Mouse (Mus musculus) forebrain, embryonic 12.5 days (tissue): ENCODE measurements around the gene Fxyd7. TPM values are rescaled to one million over a fixed set of nuclear protein-coding genes. Genes with fewer than 3 reads are reported as not detected.

ENCODE experiments used
- ATAC-seq: fragments of 200-750 bp; cut with Nextera tagmentation; 2 replicates; pipeline ENCODE4 v1.8.0; 2017; ENCODE audit warnings: moderate TSS enrichment; ENCODE audit not compliant: low FRiP score
- H3K27ac ChIP-seq: fragments of 300-500 bp; sonication (generic); 2 replicates; pipeline ENCODE4 v1.5.1; 2016; ENCODE audit warnings: mild to moderate bottlenecking
- H3K27me3 ChIP-seq: fragments of 300-500 bp; sonication (generic); 2 replicates; pipeline ENCODE4 v1.6.1; 2016; ENCODE audit warnings: mild to moderate bottlenecking
- H3K36me3 ChIP-seq: fragments of 300-500 bp; sonication (generic); replicated peaks from 2 replicates; pipeline ENCODE4 v1.6.1; 2016; ENCODE audit warnings: mild to moderate bottlenecking
- H3K4me1 ChIP-seq: fragments of 300-500 bp; sonication (generic); 2 replicates; pipeline ENCODE4 v1.6.1; 2016
- H3K4me2 ChIP-seq: fragments of 300-500 bp; sonication (generic); 2 replicates; pipeline ENCODE4 v1.6.1; 2016; ENCODE audit warnings: mild to moderate bottlenecking, moderate library complexity
- H3K4me3 ChIP-seq: fragments of 300-500 bp; sonication (generic); replicated peaks from 2 replicates; pipeline ENCODE4 v1.5.1; 2016; ENCODE audit warnings: mild to moderate bottlenecking
- H3K9ac ChIP-seq: fragments of 300-500 bp; sonication (generic); 2 replicates; pipeline ENCODE4 v1.6.1; 2016; ENCODE audit warnings: mild to moderate bottlenecking
- H3K9me3 ChIP-seq: fragments of 300-500 bp; sonication (generic); 2 replicates; pipeline ENCODE4 v1.6.1; 2016
- WGBS: fragments of 180-500 bp; shearing (Covaris S2); methylation state at CpG from one replicate; pipeline ENCODE4 v1.1.7; 2016; 5-methylcytosine and 5-hydroxymethylcytosine counted together
- polyA plus RNA-seq: library from polyadenylated mRNA; unstranded; fragments of >200 nt; fragmentation: Nextera tagmentation; extraction: Ambion mirVana; gene quantifications from 2 replicates; pipeline ENCODE4 v1.2.1, GENCODE M21; 2016

Gene Fxyd7
- polyA plus RNA-seq, 1 experiment from 2014 or later = 14.3 TPM

DNA sequence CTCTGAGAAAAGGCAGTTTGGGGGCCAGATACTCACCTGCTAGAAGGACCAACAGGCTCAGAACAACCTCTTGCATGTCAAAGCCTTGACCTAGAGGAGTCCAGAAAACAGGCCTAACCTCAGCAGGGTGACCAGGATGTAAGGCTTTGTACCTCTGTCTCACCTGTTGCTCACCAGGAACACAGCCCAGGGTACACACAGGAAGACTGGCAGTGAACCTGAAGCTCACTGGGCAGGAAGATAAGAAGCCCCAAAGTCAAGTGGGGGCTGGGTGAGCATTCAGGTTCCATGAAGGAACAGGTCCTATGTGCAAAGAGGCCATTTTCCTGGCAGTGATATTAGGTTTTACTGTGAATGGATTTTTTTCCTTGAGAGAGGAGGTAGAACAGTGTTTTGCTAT is 22.3 kb upstream of the Fxyd7 start:
- no peak for ATAC-seq
- H3K36me3 ChIP-seq = no peaks in the 10 kb centered on the region
- H3K27ac ChIP-seq = no peak overlapping the region
- no peaks in the 10 kb centered on the region for H3K9me3 ChIP-seq
- H3K4me2 ChIP-seq = no peak overlapping the region
- H3K4me1 ChIP-seq = no peaks in the 10 kb centered on the region; the same call in 1 of the 2 replicates
- H3K9ac ChIP-seq = no peak overlapping the region
- H3K4me3 ChIP-seq = no peak overlapping the region
- H3K27me3 ChIP-seq = no peaks in the 10 kb centered on the region

DNA sequence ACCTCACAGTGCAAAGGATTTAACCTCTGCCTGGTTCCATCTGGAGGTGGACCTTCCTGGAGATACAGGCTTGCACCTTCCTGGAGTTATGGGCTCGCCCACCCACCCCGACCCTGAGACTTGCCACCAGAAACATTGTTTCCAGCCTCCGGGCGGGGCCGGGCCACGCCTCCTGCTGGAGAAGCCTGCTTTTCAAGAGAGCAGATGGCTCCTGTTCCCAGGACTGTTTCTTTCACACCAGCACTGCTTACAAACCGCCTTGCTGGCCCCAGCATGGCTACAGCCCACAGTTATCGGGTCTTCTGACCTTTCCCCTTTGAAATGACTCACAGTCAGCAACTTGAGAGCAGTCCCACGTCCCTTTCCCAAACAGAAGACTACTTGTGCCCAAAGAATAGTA is 21.1 kb upstream of the Fxyd7 start:
- no peaks in the 10 kb centered on the region for H3K27me3 ChIP-seq
- H3K9ac ChIP-seq = no peak overlapping the region
- no peaks in the 10 kb centered on the region; the same call in 1 of the 2 replicates for H3K4me1 ChIP-seq
- no peak overlapping the region for H3K4me2 ChIP-seq
- no peaks in the 10 kb centered on the region for H3K9me3 ChIP-seq
- ATAC-seq = no peak
- no peak overlapping the region for H3K27ac ChIP-seq
- H3K4me3 ChIP-seq = no peak overlapping the region
- WGBS = 67% methylated on average over 9 of the region's 9 CpGs
- H3K36me3 ChIP-seq = no peaks in the 10 kb centered on the region

DNA sequence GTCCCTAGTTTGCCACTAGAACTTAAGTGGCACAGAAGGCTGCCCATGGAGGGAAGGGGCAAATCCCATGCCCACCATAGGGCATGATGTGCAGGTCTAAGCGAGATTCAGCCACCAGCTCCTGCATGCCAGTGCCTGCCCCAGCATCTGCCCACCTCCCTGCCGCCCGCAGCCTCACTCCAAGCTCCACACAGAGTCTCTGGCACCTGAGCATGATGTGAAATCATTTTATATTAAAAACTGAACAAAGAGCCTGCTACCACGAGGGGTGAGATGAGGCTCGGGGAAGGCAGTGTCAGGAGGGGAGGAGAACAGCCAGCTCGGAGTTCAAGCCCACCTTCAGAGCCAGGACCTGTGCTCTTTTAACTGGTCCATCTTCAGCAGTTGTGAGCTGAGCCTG is 19.1 kb upstream of the Fxyd7 start:
- Histone ChIP-seq H3K4me2 (no peak overlapping the region), H3K27ac (no peak overlapping the region), H3K9me3 (no peaks in the 10 kb centered on the region), H3K27me3 (no peaks in the 10 kb centered on the region; the same call in 1 of the 2 replicates), H3K9ac (no peak overlapping the region), H3K36me3 (no peaks in the 10 kb centered on the region), H3K4me3 (no peak overlapping the region), H3K4me1 (no peaks in the 10 kb centered on the region; the same call in 1 of the 2 replicates)
- 77% methylated on average over 6 of the region's 6 CpGs for WGBS
- ATAC-seq = no peak

DNA sequence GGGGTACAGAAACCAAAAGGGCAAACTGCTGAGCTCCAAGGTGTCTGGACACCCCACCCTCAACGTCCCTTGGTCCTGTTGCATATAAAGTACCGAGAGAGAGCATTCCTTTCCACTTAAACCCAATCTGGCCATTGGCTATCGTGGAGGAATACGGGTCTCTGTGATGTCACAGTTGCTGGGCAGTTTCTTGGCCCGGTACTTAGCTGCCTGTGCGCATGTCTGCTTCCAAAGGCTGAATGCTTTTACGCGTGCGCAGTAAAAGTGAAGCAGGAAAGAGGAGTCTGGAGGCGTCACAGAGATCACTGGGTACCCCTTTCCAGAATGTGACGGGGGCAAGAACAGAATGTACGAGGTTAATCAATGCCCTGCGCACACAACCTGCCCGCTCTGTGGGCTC is 18.2 kb upstream of the Fxyd7 start:
- no peak overlapping the region for H3K9ac ChIP-seq
- H3K36me3 ChIP-seq = no peaks in the 10 kb centered on the region
- no peak for ATAC-seq
- H3K27ac ChIP-seq = no peak overlapping the region
- H3K27me3 ChIP-seq = no peaks in the 10 kb centered on the region; the same call in 1 of the 2 replicates
- no peaks in the 10 kb centered on the region; the same call in 1 of the 2 replicates for H3K4me1 ChIP-seq
- no peak overlapping the region for H3K4me3 ChIP-seq
- no peak overlapping the region for H3K4me2 ChIP-seq
- H3K9me3 ChIP-seq = no peaks in the 10 kb centered on the region
- 90% methylated on average over 14 of the region's 14 CpGs for WGBS

DNA sequence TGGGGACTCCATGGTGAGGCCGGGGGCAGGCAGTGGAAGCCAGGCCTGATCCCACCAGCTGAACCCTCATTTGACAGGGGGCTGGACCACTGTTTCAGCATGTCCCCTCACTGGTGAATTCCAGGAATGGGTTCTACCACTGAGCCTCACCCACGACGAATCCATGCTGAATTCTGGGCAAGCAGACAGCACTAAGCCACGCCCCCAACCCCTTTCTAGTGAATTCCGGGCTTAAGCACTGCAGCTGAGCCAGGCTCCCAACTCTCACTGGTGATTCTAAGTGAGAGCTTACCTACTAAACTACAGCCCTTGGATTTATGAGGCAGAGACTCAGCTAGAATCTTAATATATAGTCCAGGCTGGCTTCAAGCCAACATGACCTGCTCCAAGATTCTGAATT is 16.6 kb upstream of the Fxyd7 start:
- Histone ChIP-seq H3K9me3 (no peaks in the 10 kb centered on the region), H3K9ac (no peak overlapping the region), H3K4me3 (no peak overlapping the region), H3K36me3 (no peaks in the 10 kb centered on the region), H3K27ac (no peak overlapping the region), H3K27me3 (no peaks in the 10 kb centered on the region; the same call in 1 of the 2 replicates), H3K4me1 (no peaks in the 10 kb centered on the region; the same call in 1 of the 2 replicates), H3K4me2 (no peak overlapping the region)
- ATAC-seq = no peak
- 54% methylated on average over 5 of the region's 5 CpGs for WGBS

DNA sequence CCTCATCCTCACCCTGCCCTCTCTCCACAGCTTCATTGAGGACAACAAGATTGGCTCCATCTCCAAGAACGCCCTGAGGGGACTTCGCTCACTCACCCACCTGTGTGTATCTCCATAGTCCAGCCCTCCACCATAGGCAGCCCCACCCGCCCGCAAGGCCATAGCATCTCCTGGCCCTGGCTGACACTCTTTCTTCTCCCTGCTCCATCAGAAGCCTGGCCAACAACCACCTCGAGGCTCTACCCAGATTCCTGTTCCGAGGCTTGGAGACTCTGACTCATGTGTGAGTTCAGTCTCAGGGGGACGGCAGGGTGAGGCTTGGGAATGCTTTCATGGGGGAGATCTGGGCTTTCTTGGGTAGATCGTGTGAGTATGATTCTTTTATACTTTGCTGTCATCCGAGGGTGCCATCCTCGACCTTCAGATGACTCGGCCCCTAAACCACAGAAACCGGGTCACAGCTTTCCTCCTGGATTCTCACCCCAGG is 11.8 kb upstream of the Fxyd7 start:
- 0 out of 2 replicates have a peak, but pooled peaks cover 5% of the 10 kb centered on the region for H3K4me1 ChIP-seq
- no peak overlapping the region for H3K4me2 ChIP-seq
- no peaks in the 10 kb centered on the region; the same call in 1 of the 2 replicates for H3K27me3 ChIP-seq
- H3K4me3 ChIP-seq = no peak overlapping the region
- H3K9me3 ChIP-seq = no peaks in the 10 kb centered on the region
- H3K36me3 ChIP-seq = no peaks in the 10 kb centered on the region
- 92% methylated on average over 12 of the region's 12 CpGs for WGBS
- H3K9ac ChIP-seq = no peak overlapping the region
- ATAC-seq = no peak
- H3K27ac ChIP-seq = no peak overlapping the region

DNA sequence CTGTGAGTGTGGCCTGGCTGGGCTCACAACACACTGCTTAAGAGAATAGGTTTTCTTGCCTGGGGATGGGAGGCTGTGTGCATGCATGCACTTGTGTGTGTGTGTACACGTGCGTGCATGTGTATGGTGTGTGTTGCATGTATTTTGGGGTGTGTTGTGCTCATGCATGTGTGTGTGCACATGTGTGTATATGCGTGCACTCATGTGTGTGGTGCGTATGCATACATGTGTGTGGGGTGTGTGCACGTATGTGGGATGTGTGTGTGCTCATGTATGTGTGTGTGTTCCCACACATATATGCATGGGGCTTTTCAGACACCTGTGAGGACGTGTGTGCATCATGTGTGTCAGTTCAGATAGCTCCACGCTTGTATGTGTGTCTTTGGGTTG is 9.3 kb upstream of the Fxyd7 start:
- no peak for ATAC-seq
- Histone ChIP-seq H3K4me3 (no peak overlapping the region), H3K4me1 (peaks cover 6% of the 10 kb centered on the region), H3K36me3 (no peaks in the 10 kb centered on the region), H3K9me3 (no peaks in the 10 kb centered on the region), H3K27ac (no peak overlapping the region), H3K27me3 (0 out of 2 replicates have a peak, but pooled peaks cover 7% of the 10 kb centered on the region), H3K4me2 (no peak overlapping the region), H3K9ac (no peak overlapping the region)
- WGBS = 87% methylated on average over 7 of the region's 7 CpGs

DNA sequence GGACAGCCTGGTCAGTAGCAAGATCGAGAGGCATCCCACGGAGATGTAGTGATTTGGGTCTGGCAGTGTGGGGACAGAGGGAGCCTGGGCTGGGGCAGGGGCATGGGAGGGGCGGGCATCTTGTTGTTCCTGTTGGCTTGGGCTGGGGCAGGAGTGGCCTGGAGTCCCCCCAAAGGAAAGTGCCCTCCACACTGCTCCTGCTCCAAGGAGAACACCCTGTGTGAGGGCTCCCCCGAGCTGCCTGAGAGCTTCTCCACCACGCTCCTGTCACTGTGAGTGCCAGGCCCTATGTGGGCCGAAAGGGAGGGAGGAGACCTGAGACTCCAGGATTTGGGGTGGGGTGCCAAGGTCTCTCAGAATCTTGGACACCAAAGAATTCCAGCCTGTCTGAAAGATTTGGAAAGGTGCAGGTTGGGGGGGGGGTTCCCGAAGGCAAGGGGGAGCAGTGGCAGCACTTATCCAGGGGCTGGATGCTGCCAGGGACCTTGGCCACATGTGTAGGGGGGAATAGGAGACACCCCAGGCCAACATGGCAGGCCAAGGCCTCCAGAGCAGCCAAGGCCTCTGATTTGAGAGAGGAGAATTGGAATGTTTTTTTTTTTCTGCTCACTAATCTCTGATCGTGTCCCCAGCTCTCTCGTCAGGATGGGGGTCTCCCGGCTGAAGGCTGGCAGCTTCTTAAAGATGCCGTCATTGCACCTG is 8.8 kb upstream of the Fxyd7 start:
- WGBS = 60% methylated on average over 10 of the region's 11 CpGs
- Histone ChIP-seq H3K4me3 (no peak overlapping the region), H3K27ac (no peak overlapping the region), H3K36me3 (no peaks in the 10 kb centered on the region), H3K4me2 (no peak overlapping the region), H3K27me3 (peaks cover 11% of the 10 kb centered on the region; the same call in 1 of the 2 replicates), H3K9ac (no peak overlapping the region), H3K9me3 (no peaks in the 10 kb centered on the region), H3K4me1 (peaks cover 11% of the 10 kb centered on the region)
- ATAC-seq = no peak

DNA sequence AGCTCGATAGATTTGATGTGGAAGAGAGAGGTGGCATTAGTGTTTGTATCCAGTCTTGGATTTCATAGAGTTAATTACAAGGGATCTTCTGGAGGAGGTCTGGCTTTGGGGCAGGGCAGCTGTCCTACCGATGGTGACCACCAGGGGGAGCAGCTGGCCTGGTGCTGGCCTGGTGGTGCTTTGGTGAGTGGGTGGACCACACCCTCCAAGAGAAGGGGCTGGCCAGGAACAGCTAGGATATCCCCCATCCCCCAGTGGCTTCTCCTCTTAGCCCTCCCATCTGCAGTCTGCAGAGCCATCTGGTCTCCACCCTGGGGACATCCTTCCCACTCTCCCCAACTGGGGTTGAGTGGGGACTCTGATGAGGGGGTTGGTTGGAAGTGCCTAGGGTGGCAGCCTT is 7.8 kb upstream of the Fxyd7 start, which contains the start of gene Lgi4:
Gene Lgi4 (plus strand): TSS at position 235 of the 400 bp plus-strand sequence.
- Histone ChIP-seq H3K27ac (no peak within 1 kb of the TSS), H3K9me3 (no peaks in the 10 kb centered on the region), H3K4me1 (peaks cover 16% of the 10 kb centered on the region), H3K27me3 (peaks cover 21% of the 10 kb centered on the region), H3K4me3 (no peak within 1 kb of the TSS), H3K9ac (no peak within 1 kb of the TSS), H3K36me3 (no peaks in the 10 kb centered on the region), H3K4me2 (no peak within 1 kb of the TSS)
- peak; percentile 79 for ATAC-seq
- 6% methylated on average over 2 of the region's 2 CpGs for WGBS

DNA sequence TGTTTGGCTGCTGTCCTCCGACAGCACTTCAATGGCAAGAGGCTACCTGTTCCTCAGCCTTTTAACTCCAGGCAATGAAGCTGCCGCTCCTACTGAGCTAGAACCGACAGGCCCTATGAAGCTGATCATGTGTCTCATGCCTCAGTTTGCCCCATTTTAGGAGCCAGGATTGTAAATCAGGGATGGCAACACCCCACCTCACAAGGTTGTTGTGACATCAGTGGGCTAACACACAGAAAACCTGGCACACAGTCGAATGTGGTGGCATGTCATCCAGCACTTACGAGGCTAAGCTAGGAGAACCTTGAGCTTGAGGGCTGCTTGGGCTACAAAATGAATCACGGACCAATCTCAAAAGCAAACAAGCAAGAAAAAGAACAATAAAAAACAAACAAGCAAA is 6.9 kb upstream of the Fxyd7 start:
- H3K36me3 ChIP-seq = no peaks in the 10 kb centered on the region
- H3K4me1 ChIP-seq = peaks cover 16% of the 10 kb centered on the region
- ATAC-seq = no peak
- peaks cover 30% of the 10 kb centered on the region for H3K27me3 ChIP-seq
- WGBS = 81% methylated on average over 6 of the region's 6 CpGs
- H3K4me2 ChIP-seq = no peak overlapping the region
- no peak overlapping the region for H3K4me3 ChIP-seq
- no peak overlapping the region for H3K9ac ChIP-seq
- no peaks in the 10 kb centered on the region for H3K9me3 ChIP-seq
- no peak overlapping the region for H3K27ac ChIP-seq

DNA sequence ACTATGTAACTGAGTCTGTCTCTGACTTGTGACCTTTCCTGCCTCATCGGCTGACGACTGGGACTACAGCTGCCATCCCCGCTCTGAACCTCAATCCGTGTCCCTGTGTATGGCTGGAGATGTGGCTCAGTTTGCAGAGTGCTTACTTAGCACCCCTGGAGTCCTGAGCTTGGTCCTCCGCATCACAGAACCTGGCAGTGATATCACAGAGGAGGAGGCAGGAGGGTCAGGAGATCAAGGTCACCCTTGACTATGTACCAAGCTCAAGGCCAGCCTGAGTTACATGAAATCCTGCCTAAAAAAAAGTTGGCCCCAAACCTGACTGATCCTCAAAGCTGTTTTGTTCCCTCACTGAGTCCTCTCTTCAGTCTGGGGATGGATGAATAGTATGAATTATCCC is 6.5 kb upstream of the Fxyd7 start:
- Histone ChIP-seq H3K27ac (no peak overlapping the region), H3K27me3 (peaks cover 35% of the 10 kb centered on the region), H3K4me2 (no peak overlapping the region), H3K9ac (no peak overlapping the region), H3K4me1 (peaks cover 21% of the 10 kb centered on the region), H3K4me3 (no peak overlapping the region), H3K9me3 (no peaks in the 10 kb centered on the region), H3K36me3 (no peaks in the 10 kb centered on the region)
- ATAC-seq = no peak
- WGBS = 73% methylated on average over 5 of the region's 5 CpGs

DNA sequence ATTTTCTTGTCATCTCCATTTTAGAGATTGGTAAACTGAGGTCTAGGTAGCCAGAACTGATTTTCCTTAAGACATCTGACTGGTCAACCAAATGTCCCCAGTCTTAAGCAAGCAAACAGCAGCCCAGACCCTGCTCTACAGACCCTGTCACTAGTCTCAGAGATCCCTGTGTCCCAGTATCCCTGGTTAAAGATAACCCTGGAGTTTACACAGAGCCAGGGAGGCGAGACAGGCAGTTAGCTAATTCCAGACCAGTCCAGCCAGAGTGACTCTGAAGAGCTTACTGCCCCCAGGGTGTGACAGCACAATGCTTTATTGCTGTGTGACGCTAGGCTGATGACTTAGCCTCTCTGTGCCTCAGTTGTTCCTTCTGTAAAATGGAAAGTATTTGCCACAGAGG is 5.8 kb upstream of the Fxyd7 start, which contains the start of gene Fxyd1:
Gene Fxyd1 (minus strand): TSS at position 129 of the 400 bp plus-strand sequence.
- Histone ChIP-seq H3K27me3 (peaks cover 41% of the 10 kb centered on the region), H3K27ac (no peak within 1 kb of the TSS), H3K9me3 (no peaks in the 10 kb centered on the region), H3K4me2 (no peak within 1 kb of the TSS), H3K9ac (no peak within 1 kb of the TSS), H3K36me3 (no peaks in the 10 kb centered on the region), H3K4me1 (peaks cover 28% of the 10 kb centered on the region), H3K4me3 (no peak within 1 kb of the TSS)
- ATAC-seq = no peak
- 87% methylated on average over 2 of the region's 2 CpGs for WGBS

DNA sequence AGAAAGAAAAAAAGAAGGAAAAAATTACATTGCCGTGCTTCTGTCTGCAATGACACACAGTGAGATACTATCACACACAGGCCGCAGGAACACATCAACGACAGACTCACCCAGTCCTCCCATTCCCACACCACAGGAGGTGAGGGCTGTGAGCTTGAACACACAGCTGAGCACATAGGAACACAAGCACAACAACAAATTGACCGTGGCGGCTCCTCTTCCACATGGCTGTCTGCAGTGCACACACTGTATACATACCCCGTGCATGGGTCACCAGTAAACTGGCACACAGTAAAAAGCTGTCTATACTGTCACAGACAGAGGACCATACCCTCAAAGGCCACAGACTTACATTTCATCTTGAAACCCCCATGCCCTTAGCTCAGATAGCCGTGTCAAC is 5.2 kb upstream of the Fxyd7 start:
- Histone ChIP-seq H3K9ac (no peak overlapping the region), H3K27me3 (peaks cover 48% of the 10 kb centered on the region), H3K4me1 (peaks cover 34% of the 10 kb centered on the region), H3K4me3 (no peak overlapping the region), H3K4me2 (no peak overlapping the region), H3K27ac (no peak overlapping the region), H3K9me3 (no peaks in the 10 kb centered on the region), H3K36me3 (no peaks in the 10 kb centered on the region)
- ATAC-seq = no peak
- WGBS = 78% methylated on average over 7 of the region's 7 CpGs
